Mouse (Mus musculus): ENCODE measurements around the gene Negr1. TPM values are rescaled to one million over a fixed set of nuclear protein-coding genes. Genes with fewer than 3 reads are reported as not detected.

Gene Negr1
- polyA plus RNA-seq, 1 experiment from 2014 or later: 7.3 TPM

GRCm38 (mm10) chr3:157201726-157202125, 640.1 kb downstream of the Negr1 start:
- no peak overlapping the region for H3K4me3 ChIP-seq (ENCODE audit: low read length)
- no peaks in the 10 kb centered on the region for H3K9me3 ChIP-seq (ENCODE audit: low read length)
- 96% methylated on average over 2 of the region's 2 CpGs for WGBS
- ATAC-seq (ENCODE audit: low FRiP score, low TSS enrichment): no peak
- no peaks in the 10 kb centered on the region for H3K36me3 ChIP-seq (ENCODE audit: insufficient read depth, low read length)
- H3K4me2 ChIP-seq (replicated peaks; ENCODE audit: low read depth, low read length): no peak overlapping the region
- H3K9ac ChIP-seq (replicated peaks; ENCODE audit: low read length): no peak overlapping the region
- H3K4me1 ChIP-seq (ENCODE audit: insufficient read depth, low read length): no peaks in the 10 kb centered on the region
- H3K27ac ChIP-seq (ENCODE audit: low read length): no peak overlapping the region
- no peaks in the 10 kb centered on the region for H3K27me3 ChIP-seq (ENCODE audit: insufficient read depth, low read length)

- no peaks in the 10 kb centered on the region for H3K36me3 ChIP-seq (ENCODE audit: insufficient read depth, low read length)
- no peak for ATAC-seq (ENCODE audit: low FRiP score, low TSS enrichment)
- H3K4me2 ChIP-seq (replicated peaks; ENCODE audit: low read depth, low read length): no peak overlapping the region
- H3K9ac ChIP-seq (replicated peaks; ENCODE audit: low read length): no peak overlapping the region
- WGBS: 75% methylated on average over 8 of the region's 8 CpGs
- no peaks in the 10 kb centered on the region for H3K4me1 ChIP-seq (ENCODE audit: insufficient read depth, low read length)
- H3K27me3 ChIP-seq (ENCODE audit: insufficient read depth, low read length): no peaks in the 10 kb centered on the region
- no peak overlapping the region for H3K4me3 ChIP-seq (ENCODE audit: low read length)
- H3K27ac ChIP-seq (ENCODE audit: low read length): no peak overlapping the region
- H3K9me3 ChIP-seq (ENCODE audit: low read length): no peaks in the 10 kb centered on the region
Observed at GRCm38 (mm10) chr3:157203573-157203972, 642.0 kb downstream of the Negr1 start.

GRCm38 (mm10) chr3:157206752-157207151, 645.2 kb downstream of the Negr1 start:
- no peak overlapping the region for H3K4me2 ChIP-seq (replicated peaks; ENCODE audit: low read depth, low read length)
- H3K9me3 ChIP-seq (ENCODE audit: low read length): no peaks in the 10 kb centered on the region
- no peaks in the 10 kb centered on the region for H3K27me3 ChIP-seq (ENCODE audit: insufficient read depth, low read length)
- WGBS: 81% methylated on average over 3 of the region's 3 CpGs
- no peak overlapping the region for H3K9ac ChIP-seq (replicated peaks; ENCODE audit: low read length)
- no peak overlapping the region for H3K27ac ChIP-seq (ENCODE audit: low read length)
- no peaks in the 10 kb centered on the region for H3K36me3 ChIP-seq (ENCODE audit: insufficient read depth, low read length)
- H3K4me3 ChIP-seq (ENCODE audit: low read length): no peak overlapping the region
- H3K4me1 ChIP-seq (ENCODE audit: insufficient read depth, low read length): no peaks in the 10 kb centered on the region
- no peak for ATAC-seq (ENCODE audit: low FRiP score, low TSS enrichment)

- Histone ChIP-seq H3K9me3 (ENCODE audit: low read length) (no peaks in the 10 kb centered on the region), H3K27ac (ENCODE audit: low read length) (no peak overlapping the region), H3K36me3 (ENCODE audit: insufficient read depth, low read length) (no peaks in the 10 kb centered on the region), H3K4me1 (ENCODE audit: insufficient read depth, low read length) (no peaks in the 10 kb centered on the region), H3K4me2 (replicated peaks; ENCODE audit: low read depth, low read length) (no peak overlapping the region), H3K4me3 (ENCODE audit: low read length) (no peak overlapping the region), H3K27me3 (ENCODE audit: insufficient read depth, low read length) (no peaks in the 10 kb centered on the region), H3K9ac (replicated peaks; ENCODE audit: low read length) (no peak overlapping the region)
- 52% methylated on average over 1 of the region's 1 CpGs for WGBS
- no peak for ATAC-seq (ENCODE audit: low FRiP score, low TSS enrichment)
Observed at GRCm38 (mm10) chr3:157208966-157209365, 647.4 kb downstream of the Negr1 start.

- H3K4me2 ChIP-seq (replicated peaks; ENCODE audit: low read depth, low read length): no peak overlapping the region
- ATAC-seq (ENCODE audit: low FRiP score, low TSS enrichment): no peak
- 61% methylated on average over 2 of the region's 2 CpGs for WGBS
Observed at GRCm38 (mm10) chr3:157209386-157209785, 647.8 kb downstream of the Negr1 start.

GRCm38 (mm10) chr3:157215937-157216719, 654.5 kb downstream of the Negr1 start:
- no peak overlapping the region for H3K4me2 ChIP-seq (replicated peaks; ENCODE audit: low read depth, low read length)
- no peaks in the 10 kb centered on the region for H3K27me3 ChIP-seq (ENCODE audit: insufficient read depth, low read length)
- no peak overlapping the region for H3K4me3 ChIP-seq (ENCODE audit: low read length)
- H3K9ac ChIP-seq (replicated peaks; ENCODE audit: low read length): no peak overlapping the region
- no peak overlapping the region for H3K27ac ChIP-seq (ENCODE audit: low read length)
- WGBS: 59% methylated on average over 5 of the region's 5 CpGs
- no peaks in the 10 kb centered on the region for H3K9me3 ChIP-seq (ENCODE audit: low read length)
- H3K4me1 ChIP-seq (ENCODE audit: insufficient read depth, low read length): no peaks in the 10 kb centered on the region
- no peaks in the 10 kb centered on the region for H3K36me3 ChIP-seq (ENCODE audit: insufficient read depth, low read length)
- ATAC-seq (ENCODE audit: low FRiP score, low TSS enrichment): peak; percentile 57; the same call in 1 of the 2 replicates

More at GRCm38 (mm10) chr3:157209386-157209785, 647.8 kb downstream of the Negr1 start:
- no peak overlapping the region for H3K4me3 ChIP-seq (ENCODE audit: low read length)
- no peaks in the 10 kb centered on the region for H3K9me3 ChIP-seq (ENCODE audit: low read length)
- no peaks in the 10 kb centered on the region for H3K4me1 ChIP-seq (ENCODE audit: insufficient read depth, low read length)
- H3K27ac ChIP-seq (ENCODE audit: low read length): no peak overlapping the region
- H3K27me3 ChIP-seq (ENCODE audit: insufficient read depth, low read length): no peaks in the 10 kb centered on the region
- H3K36me3 ChIP-seq (ENCODE audit: insufficient read depth, low read length): no peaks in the 10 kb centered on the region
- H3K9ac ChIP-seq (replicated peaks; ENCODE audit: low read length): no peak overlapping the region

- Histone ChIP-seq H3K9ac (replicated peaks; ENCODE audit: low read length) (no peak overlapping the region), H3K9me3 (ENCODE audit: low read length) (no peaks in the 10 kb centered on the region), H3K4me2 (replicated peaks; ENCODE audit: low read depth, low read length) (no peak overlapping the region), H3K4me3 (ENCODE audit: low read length) (no peak overlapping the region), H3K4me1 (ENCODE audit: insufficient read depth, low read length) (no peaks in the 10 kb centered on the region), H3K27ac (ENCODE audit: low read length) (no peak overlapping the region), H3K36me3 (ENCODE audit: insufficient read depth, low read length) (no peaks in the 10 kb centered on the region), H3K27me3 (ENCODE audit: insufficient read depth, low read length) (no peaks in the 10 kb centered on the region)
- 57% methylated on average over 2 of the region's 2 CpGs for WGBS
- ATAC-seq (ENCODE audit: low FRiP score, low TSS enrichment): no peak
Observed at GRCm38 (mm10) chr3:157217794-157218193, 656.2 kb downstream of the Negr1 start.

- H3K4me2 ChIP-seq (replicated peaks; ENCODE audit: low read depth, low read length): no peak overlapping the region
- H3K36me3 ChIP-seq (ENCODE audit: insufficient read depth, low read length): no peaks in the 10 kb centered on the region
- ATAC-seq (ENCODE audit: low FRiP score, low TSS enrichment): no peak
- 72% methylated on average over 4 of the region's 4 CpGs for WGBS
- H3K27me3 ChIP-seq (ENCODE audit: insufficient read depth, low read length): no peaks in the 10 kb centered on the region
- H3K4me3 ChIP-seq (ENCODE audit: low read length): no peak overlapping the region
- H3K9ac ChIP-seq (replicated peaks; ENCODE audit: low read length): no peak overlapping the region
- H3K9me3 ChIP-seq (ENCODE audit: low read length): no peaks in the 10 kb centered on the region
- H3K27ac ChIP-seq (ENCODE audit: low read length): no peak overlapping the region
- no peaks in the 10 kb centered on the region for H3K4me1 ChIP-seq (ENCODE audit: insufficient read depth, low read length)
Observed at GRCm38 (mm10) chr3:157224920-157225319, 663.3 kb downstream of the Negr1 start.

GRCm38 (mm10) chr3:157232723-157233122, 671.1 kb downstream of the Negr1 start:
- Histone ChIP-seq H3K36me3 (ENCODE audit: insufficient read depth, low read length) (no peaks in the 10 kb centered on the region), H3K27me3 (ENCODE audit: insufficient read depth, low read length) (no peaks in the 10 kb centered on the region), H3K9ac (replicated peaks; ENCODE audit: low read length) (no peak overlapping the region), H3K4me2 (replicated peaks; ENCODE audit: low read depth, low read length) (no peak overlapping the region), H3K4me3 (ENCODE audit: low read length) (no peak overlapping the region), H3K9me3 (ENCODE audit: low read length) (no peaks in the 10 kb centered on the region), H3K4me1 (ENCODE audit: insufficient read depth, low read length) (0 out of 2 replicates have a peak, but pooled peaks cover 2% of the 10 kb centered on the region), H3K27ac (ENCODE audit: low read length) (no peak overlapping the region)
- peak; percentile 74; the same call in 1 of the 2 replicates for ATAC-seq (ENCODE audit: low FRiP score, low TSS enrichment)
- 30% methylated on average over 5 of the region's 5 CpGs for WGBS

GRCm38 (mm10) chr3:157240240-157240639, 678.6 kb downstream of the Negr1 start:
- WGBS: 74% methylated on average over 1 of the region's 1 CpGs
- no peak for ATAC-seq (ENCODE audit: low FRiP score, low TSS enrichment)
- H3K27me3 ChIP-seq (ENCODE audit: insufficient read depth, low read length): no peaks in the 10 kb centered on the region
- H3K9ac ChIP-seq (replicated peaks; ENCODE audit: low read length): no peak overlapping the region
- H3K4me2 ChIP-seq (replicated peaks; ENCODE audit: low read depth, low read length): no peak overlapping the region
- H3K9me3 ChIP-seq (ENCODE audit: low read length): no peaks in the 10 kb centered on the region
- H3K27ac ChIP-seq (ENCODE audit: low read length): no peak overlapping the region
- no peak overlapping the region for H3K4me3 ChIP-seq (ENCODE audit: low read length)
- H3K36me3 ChIP-seq (ENCODE audit: insufficient read depth, low read length): no peaks in the 10 kb centered on the region
- no peaks in the 10 kb centered on the region for H3K4me1 ChIP-seq (ENCODE audit: insufficient read depth, low read length)

Measured in kidney, embryonic 16.5 days (tissue).